Mouse (Mus musculus): Measurements from ENCODE around the gene Yju2. TPM values are rescaled to one million over a fixed set of nuclear protein-coding genes. Genes with fewer than 3 reads are reported as not detected.

Yju2 gene
- polyA plus RNA-seq, 1 experiment, result 9.5 TPM

DNA sequence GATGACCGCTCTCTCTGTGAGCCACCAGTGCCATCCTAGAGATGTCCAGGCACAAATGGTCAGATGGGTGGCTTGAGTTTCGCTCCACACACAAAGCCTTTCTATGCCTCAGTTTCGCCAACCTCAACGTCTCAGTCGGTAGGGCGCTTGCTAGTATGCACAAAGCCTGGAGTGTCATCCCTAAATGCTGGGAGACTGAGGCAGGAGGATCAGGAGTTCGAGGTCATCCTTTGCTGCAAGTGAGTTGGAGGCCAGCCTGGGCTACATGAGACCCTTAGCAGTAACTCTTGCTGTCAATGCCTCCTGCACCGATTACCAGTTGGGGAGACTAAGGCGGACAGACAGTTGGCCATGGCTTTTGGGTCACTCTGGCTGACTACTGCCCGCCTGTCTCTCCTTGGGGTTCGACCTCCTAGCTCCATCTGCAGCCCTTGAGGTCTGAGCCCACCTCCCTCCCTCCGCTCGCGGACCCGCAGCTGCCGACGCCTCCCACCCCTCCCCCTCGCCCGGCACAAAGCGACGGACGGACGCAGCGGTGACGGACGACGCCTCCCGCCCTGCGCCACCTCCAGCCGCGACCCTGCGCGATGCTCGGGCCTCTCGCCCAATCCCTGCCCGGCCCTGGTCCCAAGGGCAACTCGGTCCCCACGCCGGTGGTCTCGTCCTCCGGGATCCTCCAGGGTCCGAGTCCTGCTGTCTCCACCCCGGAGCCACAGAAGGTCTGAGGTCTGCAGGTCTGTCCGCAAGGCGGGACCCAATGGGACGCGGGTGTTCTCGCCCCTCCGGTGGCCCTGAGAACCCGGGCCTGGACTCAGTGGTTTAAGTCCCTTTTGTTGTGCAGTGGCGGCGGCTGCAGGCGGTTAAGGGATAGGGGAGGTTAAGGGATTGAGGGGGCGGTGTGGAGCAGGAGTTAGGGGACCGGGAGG, 11.3 kb downstream of the Yju2 start, which contains the start of gene Shd:
TSS of gene Shd (plus strand) at position 502 of the 926 bp plus-strand sequence.
- H3K4me1 ChIP-seq (ENCODE audit: control insufficient read depth, insufficient read depth, low read length), result no peaks in the 10 kb centered on the region; the same call in 1 of the 2 replicates
- peak within 1 kb of the TSS; percentile 36 for H3K4me3 ChIP-seq (replicated peaks; ENCODE audit: extremely low read depth, low read depth, low read length)
- TF ChIP-seq POLR2A (IDR thresholded peaks at IDR 0.05; ENCODE audit: borderline replicate concordance, extremely low read depth, low read depth, low read length) (no peak), CTCF (IDR thresholded peaks at IDR 0.05; ENCODE audit: insufficient read depth, low read length) (no peak)
- 10% methylated on average over 54 of the region's 55 CpGs for WGBS
- DNase-seq, result no peak

- WGBS, result 40% methylated on average over 22 of the region's 22 CpGs
- no peak for DNase-seq
- H3K4me1 ChIP-seq (ENCODE audit: control insufficient read depth, insufficient read depth, low read length), result peaks cover under 1% of the 10 kb centered on the region; the same call in 1 of the 2 replicates
- H3K4me3 ChIP-seq (replicated peaks; ENCODE audit: extremely low read depth, low read depth, low read length), result no peak overlapping the region
- TF ChIP-seq POLR2A (IDR thresholded peaks at IDR 0.05; ENCODE audit: borderline replicate concordance, extremely low read depth, low read depth, low read length), result no peak
- TF ChIP-seq CTCF (IDR thresholded peaks at IDR 0.05; ENCODE audit: insufficient read depth, low read length), result no peak
Measured at GRCm38 (mm10) chr17:55971453-55971852, 12.6 kb downstream of the Yju2 start.

DNA sequence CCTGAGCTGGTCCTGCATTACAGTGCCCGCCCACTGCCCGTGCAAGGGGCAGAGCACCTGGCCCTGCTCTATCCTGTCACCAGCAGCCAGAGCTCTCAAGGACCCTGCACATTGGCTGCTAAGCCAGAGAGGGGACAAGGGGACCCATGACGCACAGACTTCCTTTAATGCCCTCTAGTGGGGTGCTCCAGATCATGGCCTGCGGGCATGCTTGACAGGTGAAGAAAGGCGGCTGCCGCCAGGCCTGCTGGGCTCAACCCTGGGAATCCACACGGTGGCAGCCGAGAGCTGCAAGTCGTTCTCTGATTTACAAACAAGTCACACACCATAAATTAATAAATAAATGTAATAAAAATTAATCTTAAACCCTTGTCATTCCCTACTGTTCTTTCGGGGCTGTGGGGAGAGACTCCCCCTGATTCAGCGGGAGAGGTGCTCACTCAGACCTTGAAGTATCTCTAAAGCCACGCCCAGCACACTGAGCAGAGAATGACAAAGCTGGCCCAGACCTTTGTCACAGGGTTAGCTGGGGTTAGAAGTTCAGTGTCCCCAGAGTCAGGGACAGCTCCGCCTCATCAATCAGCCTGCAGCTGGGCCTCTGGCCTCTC, 17.5 kb downstream of the Yju2 start:
- TF ChIP-seq POLR2A (IDR thresholded peaks at IDR 0.05; ENCODE audit: borderline replicate concordance, extremely low read depth, low read depth, low read length) (no peak), CTCF (IDR thresholded peaks at IDR 0.05; ENCODE audit: insufficient read depth, low read length) (peak; percentile 79)
- WGBS, result 14% methylated on average over 13 of the region's 13 CpGs
- 0 out of 2 replicates have a peak, but pooled peaks cover 3% of the 10 kb centered on the region for H3K4me1 ChIP-seq (ENCODE audit: control insufficient read depth, insufficient read depth, low read length)
- H3K4me3 ChIP-seq (replicated peaks; ENCODE audit: extremely low read depth, low read depth, low read length), result no peak overlapping the region
- DNase-seq, result peak; percentile 78

DNA sequence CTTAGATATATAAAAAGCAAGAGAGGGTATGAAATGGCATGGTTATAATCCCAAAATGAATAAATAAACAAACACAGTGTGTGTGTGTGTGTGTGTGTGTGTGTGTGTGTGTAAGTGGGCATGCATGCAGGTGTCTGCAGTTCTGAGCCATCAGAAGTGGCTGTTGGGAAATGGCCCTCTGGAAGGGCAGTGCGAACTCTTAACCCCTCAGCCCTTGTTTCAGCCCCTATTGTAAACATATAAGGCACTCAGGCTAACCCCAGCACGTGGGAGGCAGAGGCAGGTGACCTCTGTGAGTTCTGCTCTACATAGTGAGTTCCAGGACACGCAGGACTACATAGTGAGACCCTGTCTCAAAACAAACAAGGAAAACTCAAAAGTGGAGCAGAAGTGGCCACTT, 18.4 kb downstream of the Yju2 start:
- DNase-seq, result no peak
- Histone ChIP-seq H3K4me3 (replicated peaks; ENCODE audit: extremely low read depth, low read depth, low read length) (no peak overlapping the region), H3K4me1 (ENCODE audit: control insufficient read depth, insufficient read depth, low read length) (0 out of 2 replicates have a peak, but pooled peaks cover 3% of the 10 kb centered on the region)
- WGBS, result 41% methylated on average over 3 of the region's 3 CpGs
- TF ChIP-seq POLR2A (IDR thresholded peaks at IDR 0.05; ENCODE audit: borderline replicate concordance, extremely low read depth, low read depth, low read length) (no peak), CTCF (IDR thresholded peaks at IDR 0.05; ENCODE audit: insufficient read depth, low read length) (no peak)

DNA sequence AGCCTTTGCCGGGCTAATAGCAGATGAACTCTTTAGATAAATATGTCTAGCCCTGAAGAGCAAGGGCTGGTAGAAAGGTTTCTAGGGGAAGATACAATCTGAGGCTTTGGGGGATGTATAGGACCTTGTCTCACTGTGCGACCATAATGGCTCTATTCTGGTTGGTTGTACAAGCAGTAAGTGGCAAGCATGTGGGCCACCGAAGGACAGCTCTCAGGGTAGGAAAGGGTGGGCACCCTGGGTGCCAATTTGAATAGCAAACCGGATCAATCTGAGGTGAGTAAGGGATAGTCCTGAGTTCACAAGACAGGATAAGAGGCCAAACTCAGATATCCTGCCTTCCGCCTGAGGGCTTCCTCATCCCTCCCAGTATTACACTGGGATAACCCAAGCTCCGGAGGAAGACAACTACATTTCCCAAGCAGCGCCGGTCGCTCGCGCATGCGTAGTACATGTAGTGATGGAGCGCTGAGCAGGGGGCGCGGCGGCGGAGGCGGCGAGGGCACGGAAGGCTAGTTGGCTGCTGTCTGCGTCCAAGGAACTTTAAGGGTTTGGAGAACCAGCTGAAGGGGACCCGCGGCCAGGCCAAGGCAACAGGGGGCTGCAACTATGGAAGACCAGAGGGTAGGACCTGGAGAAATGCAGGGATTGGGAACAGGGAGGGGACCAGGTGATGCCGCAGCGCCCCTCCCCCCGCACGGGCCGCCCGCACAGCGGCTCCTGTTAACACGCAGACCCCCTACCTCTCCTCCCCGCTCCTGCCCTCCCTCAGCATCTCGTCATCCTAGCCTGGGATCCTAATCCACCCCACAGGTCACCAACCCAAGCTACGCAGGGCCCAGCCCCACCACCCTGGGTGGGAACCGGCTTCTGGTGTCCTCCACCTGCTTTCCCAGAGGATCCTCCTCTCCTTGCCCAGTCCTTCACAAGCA, 27.4 kb downstream of the Yju2 start, which contains the start of gene Fsd1:
TSS of gene Fsd1 (plus strand) at position 480 of the 932 bp plus-strand sequence.
- WGBS, result 7% methylated on average over 35 of the region's 35 CpGs
- H3K4me3 ChIP-seq (replicated peaks; ENCODE audit: extremely low read depth, low read depth, low read length), result no peak within 1 kb of the TSS
- no peak for TF ChIP-seq CTCF (IDR thresholded peaks at IDR 0.05; ENCODE audit: insufficient read depth, low read length)
- no peak for TF ChIP-seq POLR2A (IDR thresholded peaks at IDR 0.05; ENCODE audit: borderline replicate concordance, extremely low read depth, low read depth, low read length)
- DNase-seq, result no peak
- no peaks in the 10 kb centered on the region for H3K4me1 ChIP-seq (ENCODE audit: control insufficient read depth, insufficient read depth, low read length)

DNA sequence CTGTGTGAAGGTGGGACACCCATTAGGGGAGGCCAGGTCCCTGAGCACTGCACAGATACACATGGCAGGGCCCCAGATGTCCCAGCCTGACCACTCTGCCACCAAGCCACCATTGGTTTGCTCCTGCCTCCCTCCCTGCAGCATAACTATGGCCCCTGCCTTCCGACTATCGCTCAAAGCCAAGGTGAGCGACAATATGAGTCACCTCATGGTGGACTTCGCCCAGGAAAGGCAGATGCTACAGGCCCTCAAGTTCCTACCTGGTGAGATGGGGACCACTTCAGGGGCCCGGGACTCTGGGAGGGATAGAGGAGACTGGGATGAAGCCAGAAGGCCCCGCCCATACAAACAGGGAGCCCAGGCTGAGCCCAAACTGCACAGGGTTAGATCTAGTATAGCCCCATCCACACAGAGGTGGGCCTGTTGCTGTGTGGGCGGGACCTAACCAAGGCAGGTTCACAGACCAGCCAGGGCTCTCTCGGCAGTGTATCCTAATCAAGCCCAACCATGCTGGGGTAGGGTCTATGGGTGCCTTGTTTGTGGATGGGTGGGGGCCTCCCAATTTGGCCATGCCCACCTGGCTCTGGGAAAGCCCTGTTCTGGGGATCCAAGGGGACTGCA, 31.5 kb downstream of the Yju2 start:
- WGBS, result 78% methylated on average over 8 of the region's 8 CpGs
- no peak for TF ChIP-seq CTCF (IDR thresholded peaks at IDR 0.05; ENCODE audit: insufficient read depth, low read length)
- no peak for TF ChIP-seq POLR2A (IDR thresholded peaks at IDR 0.05; ENCODE audit: borderline replicate concordance, extremely low read depth, low read depth, low read length)
- Histone ChIP-seq H3K4me3 (replicated peaks; ENCODE audit: extremely low read depth, low read depth, low read length) (no peak overlapping the region), H3K4me1 (ENCODE audit: control insufficient read depth, insufficient read depth, low read length) (no peaks in the 10 kb centered on the region)
- no peak for DNase-seq

DNA sequence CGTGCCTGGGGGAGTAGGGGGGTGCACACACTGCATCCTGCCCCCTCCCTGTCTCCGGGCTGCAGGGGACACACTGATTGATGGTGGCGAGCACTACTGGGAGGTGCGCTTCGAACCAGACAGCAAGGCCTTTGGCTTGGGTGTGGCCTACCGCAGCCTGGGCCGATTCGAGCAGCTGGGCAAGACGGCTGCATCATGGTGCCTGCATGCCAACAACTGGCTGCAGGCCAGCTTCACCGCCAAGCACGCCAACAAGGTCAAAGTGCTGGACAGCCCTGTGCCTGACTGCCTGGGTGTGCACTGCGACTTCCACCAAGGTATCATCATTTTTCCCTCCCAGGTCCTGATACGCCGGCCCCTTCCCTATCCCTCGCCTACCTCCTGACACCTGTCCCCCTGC, 37.1 kb downstream of the Yju2 start:
- TF ChIP-seq POLR2A (IDR thresholded peaks at IDR 0.05; ENCODE audit: borderline replicate concordance, extremely low read depth, low read depth, low read length), result no peak
- no peak for TF ChIP-seq CTCF (IDR thresholded peaks at IDR 0.05; ENCODE audit: insufficient read depth, low read length)
- DNase-seq, result no peak
- Histone ChIP-seq H3K4me1 (ENCODE audit: control insufficient read depth, insufficient read depth, low read length) (no peaks in the 10 kb centered on the region), H3K4me3 (replicated peaks; ENCODE audit: extremely low read depth, low read depth, low read length) (no peak overlapping the region)
- WGBS, result 80% methylated on average over 15 of the region's 15 CpGs

DNA sequence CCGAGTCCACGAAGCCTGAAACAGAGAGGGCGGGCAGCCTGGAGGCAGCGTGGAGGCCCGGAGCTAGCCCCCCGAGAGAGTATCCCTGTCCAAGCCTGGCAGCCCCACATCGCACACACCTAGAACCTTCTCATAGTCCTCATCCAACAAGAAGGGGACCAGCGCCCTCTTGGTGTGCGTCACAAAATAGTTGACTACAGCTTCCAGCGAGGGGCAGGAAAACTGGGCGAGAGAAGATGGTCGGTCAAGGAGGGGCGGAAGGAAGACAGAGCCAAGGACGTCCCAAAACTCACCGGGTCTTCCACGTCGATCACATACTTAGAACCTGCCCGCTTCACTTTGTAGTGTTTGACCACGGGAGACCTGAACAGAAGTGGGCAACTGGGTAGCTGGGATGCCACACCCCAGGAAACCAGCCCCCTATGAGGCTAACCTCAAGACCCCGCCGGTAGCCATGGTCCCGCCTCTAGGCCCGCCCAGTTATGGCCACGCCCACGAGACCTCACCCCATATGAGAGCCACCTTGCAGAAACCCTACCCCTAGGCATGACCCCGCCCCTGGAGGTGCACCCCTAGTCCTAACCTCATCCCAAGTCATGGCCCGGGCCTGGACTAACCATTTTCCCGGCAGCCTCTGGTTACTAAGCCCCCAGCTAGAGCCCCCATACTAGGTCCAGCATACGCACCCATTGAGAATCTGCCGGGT, 41.0 kb downstream of the Yju2 start:
- no peak overlapping the region for H3K4me3 ChIP-seq (replicated peaks; ENCODE audit: extremely low read depth, low read depth, low read length)
- no peak for DNase-seq
- TF ChIP-seq CTCF (IDR thresholded peaks at IDR 0.05; ENCODE audit: insufficient read depth, low read length) (no peak), POLR2A (IDR thresholded peaks at IDR 0.05; ENCODE audit: borderline replicate concordance, extremely low read depth, low read depth, low read length) (no peak)
- WGBS, result 37% methylated on average over 30 of the region's 30 CpGs
- H3K4me1 ChIP-seq (ENCODE audit: control insufficient read depth, insufficient read depth, low read length), result no peaks in the 10 kb centered on the region

All from lung, adult 2 months (tissue).